ENCODE assay signal across 8 mouse cellular contexts in the genomic region with DNA sequence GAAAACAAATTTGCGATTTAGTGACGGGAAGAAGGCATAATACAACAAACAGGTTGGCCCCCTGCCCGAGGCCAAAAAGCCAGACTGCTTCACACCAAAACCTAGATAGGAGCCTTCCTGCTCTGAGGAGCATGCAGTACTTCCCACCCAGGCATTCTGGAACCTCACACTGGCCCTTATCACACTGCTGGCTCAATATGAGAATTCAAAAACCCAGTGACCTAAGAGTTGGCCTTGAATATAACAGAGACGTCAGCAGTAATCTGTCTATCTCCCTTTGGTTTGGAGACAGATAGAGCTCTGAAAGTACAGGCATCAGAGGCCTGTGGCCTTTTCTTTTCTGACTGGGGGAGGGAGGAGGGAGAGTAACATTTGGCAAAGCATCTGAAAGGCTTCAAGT.
DNase-seq lines count a peak whose midpoint lies in the region; ATAC-seq and TF ChIP-seq lines count a peak whose summit lies in the region.

No protein-coding gene starts in this region.

- DNase-seq in left cerebral cortex, postnatal 4 days, result peak; percentile 40
- no peak for DNase-seq in left cerebral cortex, adult 2 months (ENCODE audit: extremely low spot score in 1 of 2, low spot score in 2 of 2)
- DNase-seq in cerebellum, postnatal 10 days, result peak; percentile 72 to 73
- DNase-seq in heart, postnatal 14 days, result peak; percentile 71
- DNase-seq in right cerebral cortex, adult 2 months (ENCODE audit: low spot score in 2 of 2), result no peak
- no peak for DNase-seq in embryo, embryonic 9.5 days (ENCODE audit: extremely low spot score)

- no peak overlapping the region; the same call in 1 of the 2 replicates for H3K27ac ChIP-seq in left cerebral cortex, adult 2 months

- TF ChIP-seq CTCF in left cerebral cortex, adult 2 months (IDR thresholded peaks at IDR 0.05), result no peak

- no peak overlapping the region for H3K4me3 ChIP-seq in left cerebral cortex, adult 2 months

- peak; percentile 55 for ATAC-seq in megakaryocyte-erythroid progenitor cell, adult 5-6 weeks (replicated peaks; ENCODE audit: low FRiP score, low TSS enrichment, poor library complexity, severe bottlenecking)
- ATAC-seq in erythroblast, adult 5-6 weeks (replicated peaks; ENCODE audit: low FRiP score, poor library complexity, severe bottlenecking), result no peak

- intact Hi-C loops in left cerebral cortex, postnatal 4 days (cut with DNase I), result no loop called here
- intact Hi-C loops in left cerebral cortex, adult 2 months (cut with DNase I), result no loop called here
- intact Hi-C loops in heart, postnatal 14 days (cut with DNase I), result no loop called here

Comparison
In these comparisons a context has a peak if more than half of its experiments do, and no peak if none do; other contexts are left out.
1. DNase-seq: peak in left cerebral cortex, postnatal 4 days (single experiment), cerebellum, postnatal 10 days (2 of 2) and heart, postnatal 14 days (2 of 2); none in left cerebral cortex, adult 2 months (0 of 2), right cerebral cortex, adult 2 months (0 of 2) and embryo, embryonic 9.5 days (single experiment).